Mouse (Mus musculus) forebrain, embryonic 16.5 days (tissue): ENCODE measurements around the gene Tmem63a. TPM values are rescaled to one million over a fixed set of nuclear protein-coding genes. Genes with fewer than 3 reads are reported as not detected.

Experiments
- ATAC-seq: fragments of 200-750 bp; cut with Nextera tagmentation; 2 replicates; pipeline ENCODE4 v1.8.0; 2017; ENCODE audit warnings: mild to moderate bottlenecking, moderate library complexity
- H3K27ac ChIP-seq: fragments of 300-500 bp; sonication (generic); 2 replicates; pipeline ENCODE4 v1.5.1; 2014; ENCODE audit warnings: low read length, control low read depth
- H3K27me3 ChIP-seq: fragments of 300-500 bp; sonication (generic); replicated peaks from 2 replicates; pipeline ENCODE4 v1.6.1; 2014; ENCODE audit warnings: low read length; ENCODE audit not compliant: control insufficient read depth, insufficient read depth
- H3K36me3 ChIP-seq: fragments of 300-500 bp; sonication (generic); 2 replicates; pipeline ENCODE4 v1.6.1; 2014; ENCODE audit not compliant: control insufficient read depth, insufficient read depth
- H3K4me1 ChIP-seq: fragments of 300-500 bp; sonication (generic); replicated peaks from 2 replicates; pipeline ENCODE4 v1.6.1; 2014; ENCODE audit warnings: low read length; ENCODE audit not compliant: control insufficient read depth, insufficient read depth
- H3K4me2 ChIP-seq: fragments of 300-500 bp; sonication (generic); 2 replicates; pipeline ENCODE4 v1.6.1; 2014; ENCODE audit warnings: mild to moderate bottlenecking, low read length, control low read depth
- H3K4me3 ChIP-seq: fragments of 300-500 bp; sonication (generic); replicated peaks from 2 replicates; pipeline ENCODE4 v1.5.1; 2014; ENCODE audit warnings: mild to moderate bottlenecking, low read length, control low read depth
- H3K9ac ChIP-seq: fragments of 300-500 bp; sonication (generic); replicated peaks from 2 replicates; pipeline ENCODE4 v1.6.1; 2014; ENCODE audit warnings: low read depth, low read length, control low read depth
- H3K9me3 ChIP-seq: fragments of 300-500 bp; sonication (generic); 2 replicates; pipeline ENCODE4 v1.6.1; 2016; ENCODE audit warnings: low read length; ENCODE audit not compliant: control insufficient read depth
- WGBS: fragments of 180-500 bp; shearing (Covaris S2); extraction: QIAGEN DNeasy Blood & Tissue Kit; methylation state at CpG from one replicate; pipeline ENCODE4 v1.1.7; 2014; 5-methylcytosine and 5-hydroxymethylcytosine counted together
- polyA plus RNA-seq: library from polyadenylated mRNA; unstranded; fragments of >200 nt; fragmentation: Nextera tagmentation; extraction: Ambion mirVana; gene quantifications from 2 replicates; pipeline ENCODE4 v1.2.1, GENCODE M21; 2015

Tmem63a gene
- polyA plus RNA-seq, 1 experiment from 2014 or later: 1.3 TPM

DNA sequence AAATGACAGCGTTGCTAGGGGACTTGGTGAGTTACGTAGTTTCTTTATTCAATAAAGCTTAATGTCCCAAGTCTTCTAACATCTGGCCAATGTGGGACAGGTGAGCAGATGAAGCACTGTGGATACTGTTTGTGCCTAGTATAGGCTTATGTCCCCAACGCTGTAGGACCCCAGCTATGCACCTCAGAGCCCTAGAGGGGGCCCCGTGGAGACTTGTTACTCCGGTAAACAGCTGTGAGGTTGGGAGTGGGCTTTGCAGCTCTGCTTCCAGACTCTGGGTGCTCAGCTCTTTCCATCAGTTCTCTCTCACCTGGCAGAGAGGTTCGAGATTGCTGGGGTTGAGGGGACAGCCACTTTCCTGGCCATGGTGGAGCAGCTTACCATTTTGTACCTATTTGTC lies 36.8 kb upstream of the Tmem63a start:
- peak overlapping the region; percentile 94 for H3K4me2 ChIP-seq
- no peaks in the 10 kb centered on the region for H3K9me3 ChIP-seq
- H3K27ac ChIP-seq: no peak overlapping the region
- peak overlapping the region; percentile 1; the same call in 1 of the 2 replicates for H3K9ac ChIP-seq
- H3K4me1 ChIP-seq: peaks cover 18% of the 10 kb centered on the region
- peak overlapping the region; percentile 86 for H3K4me3 ChIP-seq
- 69% methylated on average over 6 of the region's 6 CpGs for WGBS
- peaks cover 11% of the 10 kb centered on the region; the same call in 1 of the 2 replicates for H3K36me3 ChIP-seq
- ATAC-seq: no peak
- no peaks in the 10 kb centered on the region for H3K27me3 ChIP-seq

- WGBS: 94% methylated on average over 17 of the region's 17 CpGs
Measured at GRCm38 (mm10) chr1:180905876-180906275, 36.3 kb upstream of the Tmem63a start.

DNA sequence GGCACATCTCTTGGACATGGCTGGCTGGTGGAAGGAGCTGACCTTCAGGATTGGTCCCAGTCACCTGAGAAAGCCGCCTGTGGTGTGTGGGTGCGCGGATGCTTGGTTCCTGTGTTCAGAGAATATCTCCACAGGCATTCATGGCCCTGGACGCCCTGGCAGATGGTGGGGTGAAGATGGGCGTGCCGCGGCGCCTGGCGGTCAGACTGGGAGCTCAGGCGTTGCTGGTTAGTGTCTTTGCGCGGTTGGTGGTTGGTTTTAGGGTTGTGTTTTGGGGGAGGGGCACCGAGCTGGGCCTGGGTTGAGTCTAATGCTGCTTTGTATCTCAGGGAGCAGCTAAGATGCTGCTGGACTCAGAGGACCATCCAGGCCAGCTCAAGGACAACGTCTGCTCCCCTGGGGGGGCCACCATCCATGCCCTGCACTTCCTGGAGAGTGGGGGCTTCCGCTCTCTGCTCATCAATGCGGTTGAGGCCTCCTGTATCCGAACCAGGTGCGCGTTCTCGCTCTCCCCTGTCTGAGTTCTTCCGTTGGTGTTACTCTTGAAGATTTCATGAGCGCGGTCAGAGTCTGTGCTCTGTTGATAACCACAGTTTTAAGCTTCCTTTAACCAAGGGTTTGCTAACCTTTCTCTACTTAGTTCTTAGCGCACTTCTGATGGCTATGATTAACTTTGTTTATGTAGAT lies 35.5 kb upstream of the Tmem63a start:
- no peak overlapping the region for H3K9ac ChIP-seq
- ATAC-seq: no peak
- peaks cover 18% of the 10 kb centered on the region for H3K4me1 ChIP-seq
- no peak overlapping the region for H3K4me3 ChIP-seq
- H3K4me2 ChIP-seq: no peak overlapping the region
- H3K27ac ChIP-seq: no peak overlapping the region
- H3K27me3 ChIP-seq: no peaks in the 10 kb centered on the region
- H3K9me3 ChIP-seq: no peaks in the 10 kb centered on the region
- 93% methylated on average over 24 of the region's 24 CpGs for WGBS
- H3K36me3 ChIP-seq: peaks cover 11% of the 10 kb centered on the region; the same call in 1 of the 2 replicates

More at GRCm38 (mm10) chr1:180905876-180906275, 36.3 kb upstream of the Tmem63a start:
- Histone ChIP-seq H3K4me2 (no peak overlapping the region), H3K36me3 (peaks cover 11% of the 10 kb centered on the region; the same call in 1 of the 2 replicates), H3K9me3 (no peaks in the 10 kb centered on the region), H3K9ac (no peak overlapping the region), H3K4me3 (no peak overlapping the region), H3K27ac (no peak overlapping the region), H3K4me1 (peaks cover 18% of the 10 kb centered on the region), H3K27me3 (no peaks in the 10 kb centered on the region)
- ATAC-seq: no peak

GRCm38 (mm10) chr1:180911138-180911537 lies 31.0 kb upstream of the Tmem63a start:
- Histone ChIP-seq H3K4me1 (peaks cover 2% of the 10 kb centered on the region), H3K9me3 (no peaks in the 10 kb centered on the region), H3K4me3 (no peak overlapping the region), H3K36me3 (0 out of 2 replicates have a peak, but pooled peaks cover 11% of the 10 kb centered on the region), H3K4me2 (no peak overlapping the region), H3K9ac (no peak overlapping the region), H3K27ac (no peak overlapping the region), H3K27me3 (no peaks in the 10 kb centered on the region)
- 55% methylated on average over 8 of the region's 8 CpGs for WGBS
- no peak for ATAC-seq

DNA sequence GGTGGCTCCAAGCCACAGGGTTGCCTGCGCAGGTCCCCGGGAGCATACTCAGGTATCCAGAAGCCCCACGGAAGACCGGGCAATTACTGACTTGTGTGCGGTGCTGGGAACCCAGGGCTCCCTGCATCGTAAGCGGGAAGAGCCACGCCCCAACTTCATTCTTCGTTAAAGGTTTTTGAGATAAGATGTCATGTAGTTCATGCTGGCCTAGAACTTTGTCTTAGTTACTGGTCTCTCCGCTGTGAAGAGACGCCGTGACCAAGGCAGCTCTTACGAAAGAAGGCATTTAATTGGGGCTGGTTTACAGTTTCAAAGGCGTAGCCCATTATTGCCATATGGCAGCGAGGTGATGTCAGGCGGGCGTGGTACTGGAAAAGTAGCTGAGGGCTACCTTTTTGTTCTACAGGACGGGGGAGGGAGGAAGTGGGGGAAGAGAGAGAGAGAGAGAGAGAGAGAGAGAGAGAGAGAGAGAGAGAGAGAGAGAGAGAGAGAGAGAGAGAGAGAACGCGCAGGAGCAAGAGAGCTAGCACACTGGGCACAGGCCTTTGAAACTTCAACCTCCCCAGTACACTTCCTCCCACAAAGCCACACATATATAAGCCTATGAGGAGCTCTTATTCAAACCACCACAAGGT lies 30.4 kb upstream of the Tmem63a start:
- no peak overlapping the region for H3K27ac ChIP-seq
- H3K27me3 ChIP-seq: no peaks in the 10 kb centered on the region
- H3K4me1 ChIP-seq: no peaks in the 10 kb centered on the region
- no peak overlapping the region for H3K4me2 ChIP-seq
- WGBS: 53% methylated on average over 20 of the region's 20 CpGs
- no peaks in the 10 kb centered on the region for H3K9me3 ChIP-seq
- H3K4me3 ChIP-seq: no peak overlapping the region
- no peak overlapping the region for H3K9ac ChIP-seq
- ATAC-seq: no peak
- H3K36me3 ChIP-seq: 0 out of 2 replicates have a peak, but pooled peaks cover 6% of the 10 kb centered on the region

DNA sequence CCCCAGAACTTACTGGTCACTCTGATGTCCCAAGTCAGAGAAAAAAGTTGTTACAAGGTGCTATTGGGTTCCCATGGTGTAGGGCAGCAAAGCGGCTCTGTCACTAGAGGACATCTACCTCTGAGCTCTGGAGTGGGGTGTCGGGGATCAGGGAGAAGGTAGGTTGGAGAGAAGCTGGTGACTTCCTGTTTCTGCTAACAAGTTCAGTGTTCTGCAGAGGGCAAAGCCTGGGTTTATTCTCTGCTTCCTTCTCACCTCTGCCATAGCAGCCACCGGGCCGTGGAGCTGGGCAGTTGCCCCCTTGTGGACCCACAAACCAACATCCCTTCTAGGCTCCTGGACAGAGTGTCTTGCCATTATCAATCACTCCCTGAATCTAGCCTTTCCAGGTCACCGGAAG lies 29.4 kb upstream of the Tmem63a start:
- Histone ChIP-seq H3K4me2 (no peak overlapping the region), H3K4me3 (no peak overlapping the region), H3K27ac (no peak overlapping the region), H3K36me3 (no peaks in the 10 kb centered on the region), H3K9me3 (no peaks in the 10 kb centered on the region), H3K4me1 (no peaks in the 10 kb centered on the region), H3K27me3 (no peaks in the 10 kb centered on the region), H3K9ac (no peak overlapping the region)
- 91% methylated on average over 5 of the region's 5 CpGs for WGBS
- no peak for ATAC-seq

DNA sequence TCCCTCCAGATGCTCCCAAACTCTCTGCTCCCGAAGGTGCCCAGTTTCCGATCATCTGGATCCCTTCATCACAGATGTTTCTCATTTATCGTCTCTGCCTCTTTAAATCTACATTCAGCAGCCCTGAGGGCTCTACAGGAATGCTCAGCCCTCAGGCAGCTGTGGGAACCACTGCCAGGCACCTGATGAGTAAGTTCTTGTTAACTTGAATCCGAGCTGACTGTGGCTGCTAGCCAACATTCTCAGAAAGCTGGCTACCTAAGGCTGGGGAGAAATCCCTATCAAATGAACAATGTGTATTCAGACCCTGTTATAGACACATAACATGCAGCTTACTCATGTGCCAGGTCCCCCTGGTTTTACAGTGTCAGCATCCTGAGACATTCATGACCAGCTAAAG lies 28.3 kb upstream of the Tmem63a start:
- Histone ChIP-seq H3K36me3 (no peaks in the 10 kb centered on the region), H3K4me3 (no peak overlapping the region), H3K27me3 (no peaks in the 10 kb centered on the region), H3K27ac (no peak overlapping the region), H3K9ac (no peak overlapping the region), H3K4me2 (no peak overlapping the region), H3K9me3 (no peaks in the 10 kb centered on the region), H3K4me1 (no peaks in the 10 kb centered on the region)
- WGBS: 45% methylated on average over 4 of the region's 4 CpGs
- ATAC-seq: no peak

GRCm38 (mm10) chr1:180916425-180916824 lies 25.7 kb upstream of the Tmem63a start:
- WGBS: 84% methylated on average over 11 of the region's 11 CpGs

DNA sequence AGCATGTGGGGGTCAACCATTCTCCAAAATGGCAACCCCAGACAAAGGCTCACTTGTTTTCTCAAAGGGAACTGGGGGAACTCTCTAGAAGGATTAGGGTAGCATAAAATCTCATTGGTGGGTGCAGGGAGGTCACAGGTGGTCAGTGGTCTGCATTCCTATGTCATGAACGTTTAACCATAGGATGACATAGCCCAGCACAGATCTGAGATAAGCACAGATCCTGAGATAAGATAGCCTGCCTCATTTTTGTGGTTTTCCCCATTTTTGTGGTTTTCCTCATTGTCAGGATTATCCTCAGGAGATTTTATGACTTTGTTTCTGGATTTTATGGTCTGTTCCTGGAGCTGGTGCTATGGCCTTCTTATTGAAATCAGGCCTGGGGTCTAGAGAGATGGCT lies 25.1 kb upstream of the Tmem63a start:
- no peak for ATAC-seq
- no peak overlapping the region for H3K9ac ChIP-seq
- no peaks in the 10 kb centered on the region for H3K4me1 ChIP-seq
- H3K4me2 ChIP-seq: no peak overlapping the region
- no peaks in the 10 kb centered on the region for H3K9me3 ChIP-seq
- H3K27ac ChIP-seq: no peak overlapping the region
- WGBS: 54% methylated on average over 1 of the region's 1 CpGs
- no peaks in the 10 kb centered on the region for H3K36me3 ChIP-seq
- H3K4me3 ChIP-seq: no peak overlapping the region
- H3K27me3 ChIP-seq: no peaks in the 10 kb centered on the region

More at GRCm38 (mm10) chr1:180916425-180916824, 25.7 kb upstream of the Tmem63a start:
- Histone ChIP-seq H3K36me3 (no peaks in the 10 kb centered on the region), H3K4me2 (no peak overlapping the region), H3K4me3 (no peak overlapping the region), H3K4me1 (no peaks in the 10 kb centered on the region), H3K9me3 (no peaks in the 10 kb centered on the region), H3K27ac (no peak overlapping the region), H3K27me3 (no peaks in the 10 kb centered on the region), H3K9ac (no peak overlapping the region)
- no peak for ATAC-seq
